Mouse (Mus musculus) spleen, adult 2 months (tissue): ENCODE measurements around the gene Nav2.

ENCODE experiments used
- CTCF ChIP-seq: fragments of 200-500 bp; IDR thresholded peaks from 2 replicates; pipeline ENCODE4 v1.5.1; 2011; ENCODE audit warnings: mild to moderate bottlenecking, inconsistent platforms; ENCODE audit not compliant: insufficient read depth, insufficient read length, insufficient replicate concordance; ENCODE audit errors: extremely low read depth
- POLR2A ChIP-seq: fragments of 200-500 bp; IDR thresholded peaks from 2 replicates; pipeline ENCODE4 v1.6.1; 2011; ENCODE audit warnings: low read depth, low read length, inconsistent platforms

- TF ChIP-seq POLR2A (no peak), CTCF (no peak)
Measured at GRCm38 (mm10) chr7:49070621-49071020, 162.1 kb downstream of the Nav2 start.
